Mouse (Mus musculus) stomach, postnatal 0 days (tissue): ENCODE data around the gene Cntnap5a. TPM values are rescaled to one million over a fixed set of nuclear protein-coding genes. Genes with fewer than 3 reads are reported as not detected.

Experiments
- ATAC-seq: fragments of 200-750 bp; cut with Nextera tagmentation; 2 replicates; pipeline ENCODE4 v1.8.0; 2017; ENCODE audit not compliant: low FRiP score, low TSS enrichment
- DNase-seq: peaks from one replicate; pipeline ENCODE4 v3.0.0-alpha.2; 2016; ENCODE audit warnings: low spot score
- H3K27ac ChIP-seq: fragments of 300-500 bp; sonication (generic); replicated peaks from 2 replicates; pipeline ENCODE4 v1.5.1; 2014; ENCODE audit warnings: mild to moderate bottlenecking, control low read depth
- H3K27me3 ChIP-seq: fragments of 300-500 bp; sonication (generic); 2 replicates; pipeline ENCODE4 v1.6.1; 2014; ENCODE audit warnings: low read length; ENCODE audit not compliant: control insufficient read depth, insufficient read depth
- H3K36me3 ChIP-seq: fragments of 300-500 bp; sonication (generic); 2 replicates; pipeline ENCODE4 v1.6.1; 2014; ENCODE audit warnings: low read length, mixed read lengths; ENCODE audit not compliant: control insufficient read depth, insufficient read depth
- H3K4me1 ChIP-seq: fragments of 300-500 bp; sonication (generic); replicated peaks from 2 replicates; pipeline ENCODE4 v1.6.1; 2014; ENCODE audit warnings: antibody characterized with exemption; ENCODE audit not compliant: control insufficient read depth, insufficient read depth
- H3K4me2 ChIP-seq: fragments of 300-500 bp; sonication (generic); replicated peaks from 2 replicates; pipeline ENCODE4 v1.6.1; 2014; ENCODE audit warnings: low read depth, mild to moderate bottlenecking, control low read depth, moderate library complexity
- H3K4me3 ChIP-seq: fragments of 300-500 bp; sonication (generic); 2 replicates; pipeline ENCODE4 v1.5.1; 2014; ENCODE audit warnings: low read depth, low read length, control low read depth
- H3K9ac ChIP-seq: fragments of 300-500 bp; sonication (generic); 2 replicates; pipeline ENCODE4 v1.6.1; 2014; ENCODE audit warnings: mild to moderate bottlenecking, low read length, control low read depth, mixed read lengths
- H3K9me3 ChIP-seq: fragments of 300-500 bp; sonication (generic); 2 replicates; pipeline ENCODE4 v1.6.1; 2016; ENCODE audit warnings: low read length; ENCODE audit not compliant: control insufficient read depth
- CTCF ChIP-seq: IDR thresholded peaks from 2 replicates; pipeline ENCODE4 v1.5.1; 2016; ENCODE audit warnings: antibody characterized with exemption, low read depth, mild to moderate bottlenecking, moderate library complexity
- EP300 ChIP-seq: optimal IDR thresholded peaks from 2 replicates; pipeline ENCODE3; 2016; ENCODE audit warnings: antibody characterized with exemption
- WGBS: fragments of 180-500 bp; shearing (Covaris S2); extraction: QIAGEN DNeasy Blood & Tissue Kit; methylation state at CpG from one replicate; pipeline ENCODE4 v1.1.7; 2014; 5-methylcytosine and 5-hydroxymethylcytosine counted together
- polyA plus RNA-seq: library from polyadenylated mRNA; unstranded; fragments of >200 nt; fragmentation: Nextera tagmentation; extraction: Ambion mirVana; gene quantifications from 2 replicates; pipeline ENCODE4 v1.2.1, GENCODE M21; 2015

Cntnap5a gene
- polyA plus RNA-seq, 1 experiment from 2014 or later = 0.10 TPM

- no peak for ATAC-seq
- Histone ChIP-seq H3K4me3 (no peak overlapping the region), H3K4me2 (no peak overlapping the region), H3K9ac (no peak overlapping the region), H3K27ac (no peak overlapping the region), H3K36me3 (no peaks in the 10 kb centered on the region), H3K9me3 (no peaks in the 10 kb centered on the region), H3K27me3 (no peaks in the 10 kb centered on the region), H3K4me1 (no peaks in the 10 kb centered on the region)
- DNase-seq = no peak
- TF ChIP-seq EP300 = no peak
Observed at GRCm38 (mm10) chr1:116107724-116108058, 423.1 kb downstream of the Cntnap5a start.

- Histone ChIP-seq H3K27ac (no peak overlapping the region), H3K36me3 (no peaks in the 10 kb centered on the region), H3K9me3 (no peaks in the 10 kb centered on the region), H3K4me2 (no peak overlapping the region), H3K4me1 (no peaks in the 10 kb centered on the region), H3K27me3 (no peaks in the 10 kb centered on the region), H3K9ac (no peak overlapping the region), H3K4me3 (no peak overlapping the region)
- ATAC-seq = no peak
- DNase-seq = no peak
- TF ChIP-seq EP300 (no peak), CTCF (no peak)
Observed at GRCm38 (mm10) chr1:116108381-116108780, 423.8 kb downstream of the Cntnap5a start.

GRCm38 (mm10) chr1:116125767-116126166, 441.2 kb downstream of the Cntnap5a start:
- ATAC-seq (no peak), DNase-seq (no peak)
- Histone ChIP-seq H3K4me3 (no peak overlapping the region), H3K36me3 (no peaks in the 10 kb centered on the region), H3K27me3 (no peaks in the 10 kb centered on the region), H3K9me3 (no peaks in the 10 kb centered on the region), H3K4me2 (no peak overlapping the region), H3K9ac (no peak overlapping the region), H3K27ac (no peak overlapping the region), H3K4me1 (no peaks in the 10 kb centered on the region)
- TF ChIP-seq CTCF (no peak), EP300 (no peak)
- whole genome bisulfite sequencing = 30% methylated on average over 1 of the region's 1 CpGs

GRCm38 (mm10) chr1:116127085-116127484, 442.5 kb downstream of the Cntnap5a start:
- Histone ChIP-seq H3K27ac (no peak overlapping the region), H3K4me3 (no peak overlapping the region), H3K27me3 (no peaks in the 10 kb centered on the region), H3K4me1 (no peaks in the 10 kb centered on the region), H3K4me2 (no peak overlapping the region), H3K36me3 (no peaks in the 10 kb centered on the region), H3K9ac (no peak overlapping the region), H3K9me3 (no peaks in the 10 kb centered on the region)
- TF ChIP-seq CTCF = 0 out of 2 replicates have a peak, but pooled peaks have one; percentile 26
- no peak for TF ChIP-seq EP300
- DNase-seq = no peak
- WGBS = 67% methylated on average over 2 of the region's 2 CpGs
- no peak for ATAC-seq

GRCm38 (mm10) chr1:116128450-116129246, 444.1 kb downstream of the Cntnap5a start:
- H3K9ac ChIP-seq = no peak overlapping the region
- H3K9me3 ChIP-seq = no peaks in the 10 kb centered on the region
- no peaks in the 10 kb centered on the region for H3K4me1 ChIP-seq
- no peak overlapping the region for H3K27ac ChIP-seq
- H3K4me3 ChIP-seq = no peak overlapping the region
- H3K36me3 ChIP-seq = no peaks in the 10 kb centered on the region
- ATAC-seq (no peak), DNase-seq (no peak)
- no peaks in the 10 kb centered on the region for H3K27me3 ChIP-seq
- WGBS = 33% methylated on average over 1 of the region's 1 CpGs
- H3K4me2 ChIP-seq = no peak overlapping the region
- TF ChIP-seq CTCF (no peak), EP300 (no peak)

- DNase-seq = no peak
- Histone ChIP-seq H3K27me3 (no peaks in the 10 kb centered on the region), H3K9ac (no peak overlapping the region), H3K4me1 (no peaks in the 10 kb centered on the region), H3K4me3 (no peak overlapping the region), H3K36me3 (no peaks in the 10 kb centered on the region), H3K9me3 (no peaks in the 10 kb centered on the region), H3K27ac (no peak overlapping the region), H3K4me2 (no peak overlapping the region)
- no peak for TF ChIP-seq CTCF
- no peak for TF ChIP-seq EP300
- no peak for ATAC-seq
Observed at GRCm38 (mm10) chr1:116132471-116132870, 447.9 kb downstream of the Cntnap5a start.
